Mouse (Mus musculus) intestine, embryonic 15.5 days (tissue): ENCODE data around the gene Ogdh. TPM values are rescaled to one million over a fixed set of nuclear protein-coding genes. Genes with fewer than 3 reads are reported as not detected.
A peak's percentile ranks its signal among the peaks of the same experiment; 100 is the strongest.

Source experiments
- ATAC-seq: fragments of 200-750 bp; cut with Nextera tagmentation; 2 replicates; pipeline ENCODE4 v1.8.0; 2017; ENCODE audit warnings: moderate TSS enrichment, moderate library complexity
- H3K27ac ChIP-seq: fragments of 300-500 bp; sonication (generic); 2 replicates; pipeline ENCODE4 v1.5.1; 2015; ENCODE audit warnings: mild to moderate bottlenecking, inconsistent platforms
- H3K27me3 ChIP-seq: fragments of 300-500 bp; sonication (generic); replicated peaks from 2 replicates; pipeline ENCODE4 v1.6.1; 2015; ENCODE audit warnings: inconsistent platforms
- H3K36me3 ChIP-seq: fragments of 300-500 bp; sonication (generic); 2 replicates; pipeline ENCODE4 v1.6.1; 2015; ENCODE audit warnings: inconsistent platforms
- H3K4me1 ChIP-seq: fragments of 300-500 bp; sonication (generic); replicated peaks from 2 replicates; pipeline ENCODE4 v1.6.1; 2015; ENCODE audit warnings: inconsistent platforms
- H3K4me2 ChIP-seq: fragments of 300-500 bp; sonication (generic); replicated peaks from 2 replicates; pipeline ENCODE4 v1.6.1; 2015; ENCODE audit warnings: mild to moderate bottlenecking, inconsistent platforms
- H3K4me3 ChIP-seq: fragments of 300-500 bp; sonication (generic); replicated peaks from 2 replicates; pipeline ENCODE4 v1.5.1; 2015; ENCODE audit warnings: inconsistent platforms
- H3K9ac ChIP-seq: fragments of 300-500 bp; sonication (generic); 2 replicates; pipeline ENCODE4 v1.6.1; 2015; ENCODE audit warnings: inconsistent platforms
- H3K9me3 ChIP-seq: fragments of 300-500 bp; sonication (generic); 2 replicates; pipeline ENCODE4 v1.6.1; 2016; ENCODE audit warnings: inconsistent platforms
- WGBS: fragments of 180-500 bp; shearing (Covaris S2); methylation state at CpG from one replicate; pipeline ENCODE4 v1.1.7; 2015; 5-methylcytosine and 5-hydroxymethylcytosine counted together
- polyA plus RNA-seq: library from polyadenylated mRNA; unstranded; fragments of >200 nt; fragmentation: Nextera tagmentation; extraction: Ambion mirVana; gene quantifications from 2 replicates; pipeline ENCODE4 v1.2.1, GENCODE M21; 2015

Gene Ogdh
- polyA plus RNA-seq, 1 experiment from 2014 or later: 134 TPM

DNA sequence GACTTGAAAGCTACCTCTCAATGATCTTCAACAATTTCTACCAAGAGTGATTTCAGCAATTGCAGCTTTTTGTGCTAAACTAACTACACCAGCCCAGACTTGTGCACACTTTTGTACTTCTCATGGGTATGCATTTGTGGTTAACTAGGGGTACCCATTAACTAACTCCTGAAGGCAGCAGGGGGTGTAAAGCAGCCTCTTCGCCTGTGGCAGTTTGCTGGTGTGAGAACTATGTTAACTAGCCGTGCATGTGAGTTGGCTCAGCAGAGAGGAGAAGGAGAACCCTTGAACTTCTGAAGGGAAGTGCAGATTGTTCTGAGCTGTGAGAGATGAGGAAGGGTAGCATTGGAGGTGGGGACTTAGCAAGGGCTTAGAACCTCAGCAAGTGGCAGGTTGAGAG, 11.4 kb downstream of the Ogdh start:
- ATAC-seq: no peak
- no peak overlapping the region for H3K4me3 ChIP-seq

DNA sequence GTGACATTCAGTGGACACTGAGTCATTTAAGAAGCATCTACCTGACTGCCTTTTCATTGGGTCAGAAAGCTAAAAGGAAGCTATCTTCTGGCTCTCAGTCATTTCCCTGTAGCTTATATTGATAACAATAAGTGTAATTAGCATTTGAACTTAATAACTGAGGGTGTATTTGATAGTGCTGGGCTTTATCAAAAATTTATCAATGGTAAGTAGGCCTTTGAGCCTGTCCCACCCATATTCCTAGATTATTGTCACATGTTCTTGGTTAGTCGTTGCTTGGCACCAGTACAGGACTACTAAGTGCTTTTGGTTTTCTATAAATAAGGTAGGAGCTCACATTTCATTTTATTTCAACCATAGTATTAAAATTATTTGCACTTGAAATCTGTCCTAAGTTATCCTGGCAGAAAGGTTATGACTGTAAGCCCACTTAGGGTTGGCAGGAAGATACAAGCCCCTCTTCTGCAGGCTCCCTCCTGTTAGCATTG, 14.6 kb downstream of the Ogdh start:
- 74% methylated on average over 1 of the region's 1 CpGs for WGBS
- Histone ChIP-seq H3K27ac (no peak overlapping the region), H3K9me3 (no peaks in the 10 kb centered on the region), H3K4me3 (no peak overlapping the region), H3K9ac (no peak overlapping the region), H3K4me1 (0 out of 2 replicates have a peak, but pooled peaks cover 3% of the 10 kb centered on the region), H3K36me3 (peaks cover 16% of the 10 kb centered on the region), H3K4me2 (no peak overlapping the region), H3K27me3 (no peaks in the 10 kb centered on the region)
- ATAC-seq: peak; percentile 65

More for the DNA sequence above, 11.4 kb downstream of the Ogdh start:
- H3K9ac ChIP-seq: no peak overlapping the region
- peaks cover 25% of the 10 kb centered on the region for H3K36me3 ChIP-seq
- no peaks in the 10 kb centered on the region for H3K9me3 ChIP-seq
- WGBS: 82% methylated on average over 2 of the region's 2 CpGs
- no peak overlapping the region for H3K4me2 ChIP-seq
- H3K27ac ChIP-seq: no peak overlapping the region
- H3K4me1 ChIP-seq: no peaks in the 10 kb centered on the region
- no peaks in the 10 kb centered on the region for H3K27me3 ChIP-seq

DNA sequence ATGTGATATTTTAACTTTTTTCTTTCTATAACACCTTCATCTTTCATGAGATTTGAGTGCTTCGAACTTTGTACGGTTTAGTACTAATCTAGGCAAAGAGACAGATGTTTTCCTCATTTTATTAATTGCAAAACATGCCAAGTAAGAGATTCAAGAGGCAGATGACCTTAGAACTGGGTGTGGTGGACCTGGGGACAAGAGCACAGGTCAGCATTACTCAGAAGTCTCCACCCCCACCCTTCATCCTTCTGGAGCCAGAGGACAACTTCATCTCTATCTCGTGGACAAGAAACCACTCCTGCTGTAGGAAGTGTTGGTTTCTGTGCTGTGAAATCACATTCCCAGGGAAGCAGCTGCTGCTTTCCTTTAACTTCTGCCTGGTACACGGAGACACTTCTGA, 16.7 kb downstream of the Ogdh start:
- peak; percentile 88 for ATAC-seq
- WGBS: 79% methylated on average over 4 of the region's 4 CpGs
- H3K4me3 ChIP-seq: no peak overlapping the region
- 0 out of 2 replicates have a peak, but pooled peaks cover 3% of the 10 kb centered on the region for H3K4me1 ChIP-seq
- H3K9me3 ChIP-seq: no peaks in the 10 kb centered on the region
- H3K4me2 ChIP-seq: no peak overlapping the region
- H3K9ac ChIP-seq: no peak overlapping the region
- peaks cover 13% of the 10 kb centered on the region for H3K36me3 ChIP-seq
- peak overlapping the region; percentile 67; the same call in 1 of the 2 replicates for H3K27ac ChIP-seq
- H3K27me3 ChIP-seq: no peaks in the 10 kb centered on the region

DNA sequence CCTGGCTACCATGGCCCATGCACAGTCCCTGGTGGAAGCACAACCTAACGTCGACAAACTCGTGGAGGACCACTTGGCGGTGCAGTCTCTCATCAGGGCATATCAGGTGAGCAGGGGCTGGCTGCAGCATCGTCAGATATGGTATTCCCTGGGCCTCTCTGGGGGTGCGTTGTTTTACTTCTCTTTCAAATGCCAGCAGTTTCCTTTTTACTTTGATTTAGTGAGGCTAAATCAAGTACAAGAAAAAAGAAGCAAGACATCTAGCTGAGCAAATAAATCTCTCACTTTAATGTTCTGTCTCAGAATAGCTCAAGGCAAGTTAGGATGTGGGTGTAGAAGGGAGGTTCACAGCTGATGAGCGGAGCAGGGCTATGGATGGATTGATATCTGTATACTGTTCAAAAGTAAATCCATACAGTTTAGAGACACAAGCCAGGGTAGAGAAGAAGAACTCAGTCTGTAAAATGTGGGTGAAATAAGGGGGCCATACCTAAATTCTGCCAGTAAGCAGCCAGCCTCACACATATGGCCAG, 22.5 kb downstream of the Ogdh start:
- no peak for ATAC-seq
- H3K4me3 ChIP-seq: no peak overlapping the region
- no peaks in the 10 kb centered on the region for H3K9me3 ChIP-seq
- H3K36me3 ChIP-seq: peaks cover 23% of the 10 kb centered on the region
- no peak overlapping the region for H3K4me2 ChIP-seq
- no peaks in the 10 kb centered on the region for H3K27me3 ChIP-seq
- no peak overlapping the region for H3K9ac ChIP-seq
- H3K4me1 ChIP-seq: 0 out of 2 replicates have a peak, but pooled peaks cover 2% of the 10 kb centered on the region
- WGBS: 78% methylated on average over 7 of the region's 7 CpGs
- no peak overlapping the region for H3K27ac ChIP-seq

DNA sequence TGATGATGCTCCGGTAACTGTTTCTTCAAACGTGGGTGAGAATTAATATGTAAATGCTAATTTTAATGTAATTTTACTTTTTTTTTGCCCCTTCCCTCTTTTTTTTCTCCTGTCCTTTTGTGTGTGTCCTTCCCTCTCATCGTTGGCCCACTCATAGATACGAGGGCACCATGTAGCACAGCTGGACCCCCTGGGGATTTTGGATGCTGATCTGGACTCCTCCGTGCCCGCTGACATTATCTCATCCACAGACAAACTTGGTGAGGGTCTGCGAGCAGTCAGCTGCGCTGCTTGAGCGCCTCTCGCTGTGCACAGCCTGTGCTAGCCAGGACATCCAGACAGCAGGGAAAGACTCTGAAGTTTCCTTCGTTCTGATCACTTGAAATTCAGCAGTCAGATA, 25.4 kb downstream of the Ogdh start:
- peaks cover 18% of the 10 kb centered on the region for H3K36me3 ChIP-seq
- no peak overlapping the region for H3K4me2 ChIP-seq
- WGBS: 94% methylated on average over 11 of the region's 11 CpGs
- H3K9me3 ChIP-seq: no peaks in the 10 kb centered on the region
- no peak for ATAC-seq
- no peak overlapping the region for H3K9ac ChIP-seq
- no peaks in the 10 kb centered on the region for H3K27me3 ChIP-seq
- H3K4me1 ChIP-seq: no peaks in the 10 kb centered on the region
- H3K4me3 ChIP-seq: no peak overlapping the region
- H3K27ac ChIP-seq: no peak overlapping the region

DNA sequence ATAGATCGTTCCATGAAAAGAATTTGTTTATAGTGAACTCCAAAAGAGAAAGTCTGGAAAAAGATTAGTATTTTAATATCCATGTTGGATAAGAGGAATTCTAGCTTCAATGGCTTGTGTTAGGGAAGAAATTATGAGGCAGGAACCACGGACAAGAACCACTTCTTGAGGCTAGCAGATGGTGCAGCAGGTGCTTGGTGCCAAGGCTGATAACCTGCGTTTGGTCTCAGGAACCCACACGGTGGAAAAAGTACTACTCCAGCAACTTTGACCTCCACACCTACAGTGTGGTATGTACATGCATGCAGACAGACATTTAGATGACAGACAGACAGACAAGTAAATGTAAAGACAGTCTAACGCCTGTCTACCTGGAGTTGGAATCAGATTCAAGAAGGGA, 27.1 kb downstream of the Ogdh start:
- Histone ChIP-seq H3K9me3 (no peaks in the 10 kb centered on the region), H3K27me3 (no peaks in the 10 kb centered on the region), H3K4me2 (no peak overlapping the region), H3K9ac (no peak overlapping the region), H3K4me1 (no peaks in the 10 kb centered on the region), H3K27ac (no peak overlapping the region), H3K4me3 (no peak overlapping the region), H3K36me3 (peaks cover 18% of the 10 kb centered on the region)
- 88% methylated on average over 5 of the region's 5 CpGs for WGBS
- no peak for ATAC-seq

DNA sequence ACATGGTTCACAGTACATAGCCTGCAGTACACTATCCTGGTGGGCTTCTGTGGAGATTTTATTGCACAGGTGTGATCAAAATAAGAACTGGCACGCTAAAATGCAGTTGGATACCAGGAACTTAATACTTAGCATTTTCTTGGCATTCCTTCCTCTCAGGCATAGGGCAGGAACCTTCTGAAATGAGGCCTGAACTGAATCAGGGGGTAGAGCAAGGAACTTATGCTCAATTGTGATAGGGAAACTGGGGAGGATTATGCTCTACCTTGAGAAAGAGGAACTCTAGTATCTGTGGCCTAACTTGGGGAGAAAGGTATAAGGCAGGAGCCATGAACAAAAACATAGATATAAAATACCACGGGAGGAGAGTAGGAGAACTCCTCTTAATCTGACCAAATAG, 27.9 kb downstream of the Ogdh start:
- peaks cover 16% of the 10 kb centered on the region for H3K36me3 ChIP-seq
- 88% methylated on average over 2 of the region's 2 CpGs for WGBS

DNA sequence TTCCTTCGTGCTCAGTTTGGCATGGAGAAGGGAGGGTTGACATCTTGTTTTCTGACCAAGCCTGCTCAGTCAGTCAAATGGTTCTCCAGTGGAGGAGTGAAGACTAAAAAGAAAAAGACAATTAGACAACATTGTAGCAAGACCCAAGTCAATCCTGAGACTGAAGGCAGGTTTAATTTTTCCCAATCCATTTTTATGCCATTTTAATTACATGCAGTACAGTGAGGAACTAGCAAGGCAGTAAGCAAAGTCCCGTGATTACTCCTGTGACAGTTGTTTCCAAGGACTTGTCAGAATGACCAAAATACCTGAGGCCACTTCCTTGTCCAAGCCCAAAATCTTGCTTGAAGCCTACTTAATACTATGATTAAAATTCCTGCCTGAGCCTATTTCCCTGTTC, 30.7 kb downstream of the Ogdh start:
- no peaks in the 10 kb centered on the region for H3K27me3 ChIP-seq
- ATAC-seq: no peak
- 90% methylated on average over 2 of the region's 2 CpGs for WGBS
- no peak overlapping the region for H3K4me3 ChIP-seq
- H3K4me2 ChIP-seq: no peak overlapping the region
- H3K4me1 ChIP-seq: no peaks in the 10 kb centered on the region
- H3K9ac ChIP-seq: no peak overlapping the region
- H3K9me3 ChIP-seq: no peaks in the 10 kb centered on the region
- H3K27ac ChIP-seq: no peak overlapping the region
- H3K36me3 ChIP-seq: peaks cover 7% of the 10 kb centered on the region; the same call in 1 of the 2 replicates

More for the DNA sequence above, 27.9 kb downstream of the Ogdh start:
- Histone ChIP-seq H3K27ac (no peak overlapping the region), H3K9me3 (no peaks in the 10 kb centered on the region), H3K9ac (no peak overlapping the region), H3K4me3 (no peak overlapping the region), H3K4me1 (no peaks in the 10 kb centered on the region), H3K27me3 (no peaks in the 10 kb centered on the region), H3K4me2 (no peak overlapping the region)
- no peak for ATAC-seq

DNA sequence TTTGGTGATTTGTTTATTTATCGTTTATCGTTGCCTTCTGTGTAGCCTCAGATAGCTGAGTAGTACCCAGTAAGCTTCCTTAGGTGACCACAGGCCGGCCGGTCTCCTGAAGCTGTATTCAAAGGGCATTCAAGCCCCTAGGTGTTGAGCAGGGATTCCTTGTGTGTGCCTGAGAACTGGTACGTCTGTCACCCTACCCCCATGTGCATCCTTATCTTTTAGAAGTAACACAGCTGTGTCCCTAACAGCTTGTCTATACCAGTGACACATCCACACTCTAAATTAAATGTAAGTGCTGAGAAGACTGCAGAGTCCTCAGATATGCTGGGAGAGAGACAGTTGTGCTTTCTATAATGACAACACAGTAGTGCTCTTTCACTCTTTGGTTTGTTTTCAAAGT, 31.9 kb downstream of the Ogdh start:
- no peaks in the 10 kb centered on the region for H3K4me1 ChIP-seq
- no peaks in the 10 kb centered on the region for H3K9me3 ChIP-seq
- H3K9ac ChIP-seq: no peak overlapping the region
- WGBS: 75% methylated on average over 5 of the region's 5 CpGs
- no peak for ATAC-seq
- no peak overlapping the region for H3K4me2 ChIP-seq
- no peaks in the 10 kb centered on the region for H3K27me3 ChIP-seq
- H3K27ac ChIP-seq: no peak overlapping the region
- no peak overlapping the region for H3K4me3 ChIP-seq
- H3K36me3 ChIP-seq: 0 out of 2 replicates have a peak, but pooled peaks cover 3% of the 10 kb centered on the region

DNA sequence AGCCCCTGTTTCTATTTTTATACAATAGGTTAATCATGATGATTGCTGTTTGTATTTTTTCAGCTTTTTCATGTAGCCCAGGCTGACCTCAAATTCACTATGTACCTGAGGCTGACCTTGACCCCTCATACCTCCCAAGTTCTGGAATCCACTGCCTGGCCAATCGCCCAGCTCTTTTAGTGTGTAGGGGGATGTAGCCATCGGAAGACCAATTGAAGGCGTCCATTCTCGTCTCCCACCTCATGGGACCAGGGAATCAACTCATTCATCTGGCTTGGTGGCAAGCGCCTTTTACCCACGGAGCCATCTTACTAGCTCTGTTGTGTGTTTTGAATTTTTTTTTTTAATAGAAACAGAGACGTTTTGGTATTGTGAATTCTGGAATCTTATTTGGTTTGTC, 39.8 kb downstream of the Ogdh start:
- Histone ChIP-seq H3K4me3 (no peak overlapping the region), H3K4me1 (no peaks in the 10 kb centered on the region), H3K9ac (no peak overlapping the region), H3K36me3 (0 out of 2 replicates have a peak, but pooled peaks cover 7% of the 10 kb centered on the region), H3K27ac (no peak overlapping the region), H3K27me3 (no peaks in the 10 kb centered on the region), H3K4me2 (no peak overlapping the region), H3K9me3 (no peaks in the 10 kb centered on the region)
- ATAC-seq: no peak
- 89% methylated on average over 7 of the region's 7 CpGs for WGBS

DNA sequence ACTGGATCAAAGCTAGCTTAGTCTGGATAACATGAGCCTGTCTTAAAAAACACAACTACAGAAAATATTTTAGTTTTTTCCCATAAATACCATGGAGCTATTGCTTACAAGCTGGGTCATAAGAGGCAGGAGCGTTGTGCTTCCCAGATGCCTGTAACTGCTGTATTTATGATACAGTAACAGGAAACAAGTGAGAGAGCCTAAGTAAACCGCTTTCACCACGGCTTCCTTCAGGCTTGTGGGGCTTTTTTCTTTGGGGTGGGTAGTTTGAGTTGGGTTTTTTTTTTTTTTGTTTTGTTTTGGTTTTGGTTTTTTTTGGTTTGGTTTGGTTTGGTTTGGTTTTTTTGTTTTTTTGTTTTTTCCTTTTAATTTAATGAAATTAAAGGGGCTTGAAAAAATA, 41.2 kb downstream of the Ogdh start:
- H3K9me3 ChIP-seq: no peaks in the 10 kb centered on the region
- H3K4me2 ChIP-seq: no peak overlapping the region
- ATAC-seq: no peak
- no peak overlapping the region for H3K9ac ChIP-seq
- no peak overlapping the region for H3K27ac ChIP-seq
- peaks cover 11% of the 10 kb centered on the region; the same call in 1 of the 2 replicates for H3K36me3 ChIP-seq
- H3K4me1 ChIP-seq: no peaks in the 10 kb centered on the region
- no peaks in the 10 kb centered on the region for H3K27me3 ChIP-seq
- no peak overlapping the region for H3K4me3 ChIP-seq
- WGBS: 84% methylated on average over 3 of the region's 3 CpGs

DNA sequence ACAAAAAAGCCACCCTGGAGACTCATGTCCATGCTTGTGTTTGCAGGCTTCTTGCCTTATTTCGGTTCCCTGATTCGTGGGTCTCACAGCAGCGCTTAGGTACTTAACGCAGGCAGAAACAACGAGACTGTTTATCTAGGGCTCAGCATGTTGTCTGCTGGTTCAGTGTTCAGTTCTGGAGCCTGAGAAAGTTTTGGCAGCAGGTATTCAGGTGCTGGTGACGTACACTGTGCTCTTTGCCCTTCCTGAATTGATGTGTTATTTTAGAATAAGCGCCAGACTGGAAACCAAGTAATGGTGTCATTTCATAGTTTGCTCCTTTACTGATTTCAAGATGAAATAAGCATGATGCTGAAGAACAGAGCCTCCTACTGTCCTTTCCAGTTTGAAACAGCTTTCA, 42.0 kb downstream of the Ogdh start:
- Histone ChIP-seq H3K4me2 (no peak overlapping the region), H3K9me3 (no peaks in the 10 kb centered on the region), H3K36me3 (peaks cover 16% of the 10 kb centered on the region; the same call in 1 of the 2 replicates), H3K4me1 (no peaks in the 10 kb centered on the region), H3K4me3 (no peak overlapping the region), H3K27ac (no peak overlapping the region), H3K27me3 (no peaks in the 10 kb centered on the region), H3K9ac (no peak overlapping the region)
- ATAC-seq: no peak
- 88% methylated on average over 7 of the region's 7 CpGs for WGBS

DNA sequence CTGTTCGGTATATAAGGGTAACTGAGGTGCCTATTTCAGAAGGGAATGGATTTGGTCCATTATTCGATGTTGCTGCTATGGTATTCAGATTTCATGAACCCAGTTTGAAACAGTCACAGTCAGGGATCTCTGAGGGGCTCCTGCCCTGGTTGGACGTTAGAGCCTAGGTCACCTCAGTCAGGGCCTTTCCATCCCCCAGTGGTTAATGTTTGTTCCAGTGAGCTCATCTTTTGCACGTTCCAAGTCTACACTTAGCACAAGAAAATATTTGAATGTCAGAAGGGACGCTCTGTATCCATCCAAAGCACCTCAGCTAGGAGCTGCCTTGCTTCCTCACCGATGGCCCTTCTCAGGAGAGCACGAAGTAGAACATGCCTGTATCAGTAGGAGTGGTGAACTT, 43.9 kb downstream of the Ogdh start:
- 90% methylated on average over 7 of the region's 7 CpGs for WGBS
- ATAC-seq: no peak

More for the DNA sequence above, 43.9 kb downstream of the Ogdh start:
- H3K9me3 ChIP-seq: no peaks in the 10 kb centered on the region
- H3K4me1 ChIP-seq: no peaks in the 10 kb centered on the region
- no peak overlapping the region for H3K27ac ChIP-seq
- peaks cover 26% of the 10 kb centered on the region for H3K36me3 ChIP-seq
- H3K4me2 ChIP-seq: no peak overlapping the region
- no peak overlapping the region for H3K4me3 ChIP-seq
- no peak overlapping the region for H3K9ac ChIP-seq
- no peaks in the 10 kb centered on the region for H3K27me3 ChIP-seq
